Mouse (Mus musculus) liver, embryonic 16.5 days (tissue): ENCODE results near the gene Hist1h2ag. TPM values are rescaled to one million over a fixed set of nuclear protein-coding genes. Genes with fewer than 3 reads are reported as not detected.

ENCODE experiments used
- ATAC-seq: fragments of 200-750 bp; cut with Nextera tagmentation; 2 replicates; pipeline ENCODE4 v1.8.0; 2017; ENCODE audit warnings: low read depth, mild to moderate bottlenecking, moderate number of reproducible peaks, moderate library complexity
- H3K27ac ChIP-seq: fragments of 300-500 bp; sonication (generic); 2 replicates; pipeline ENCODE4 v1.5.1; 2014; ENCODE audit warnings: mild to moderate bottlenecking, low read length
- H3K27me3 ChIP-seq: fragments of 300-500 bp; sonication (generic); 2 replicates; pipeline ENCODE4 v1.6.1; 2014; ENCODE audit warnings: low read depth, low read length, mixed read lengths; ENCODE audit not compliant: control insufficient read depth, insufficient read depth
- H3K36me3 ChIP-seq: fragments of 300-500 bp; sonication (generic); 2 replicates; pipeline ENCODE4 v1.6.1; 2014; ENCODE audit warnings: mild to moderate bottlenecking; ENCODE audit not compliant: control insufficient read depth, insufficient read depth
- H3K4me1 ChIP-seq: fragments of 300-500 bp; sonication (generic); 2 replicates; pipeline ENCODE4 v1.6.1; 2014; ENCODE audit warnings: low read depth, low read length, mixed read lengths; ENCODE audit not compliant: control insufficient read depth
- H3K4me2 ChIP-seq: fragments of 300-500 bp; sonication (generic); 2 replicates; pipeline ENCODE4 v1.6.1; 2014; ENCODE audit warnings: low read depth, low read length, mixed read lengths
- H3K4me3 ChIP-seq: fragments of 300-500 bp; sonication (generic); 2 replicates; pipeline ENCODE4 v1.5.1; 2014; ENCODE audit warnings: low read depth, mild to moderate bottlenecking, low read length
- H3K9ac ChIP-seq: fragments of 300-500 bp; sonication (generic); 2 replicates; pipeline ENCODE4 v1.6.1; 2014; ENCODE audit warnings: low read depth, low read length
- H3K9me3 ChIP-seq: fragments of 300-500 bp; sonication (generic); replicated peaks from 2 replicates; pipeline ENCODE4 v1.6.1; 2016; ENCODE audit warnings: low read length; ENCODE audit not compliant: control insufficient read depth
- WGBS: fragments of 180-500 bp; shearing (Covaris S2); extraction: QIAGEN DNeasy Blood & Tissue Kit; methylation state at CpG from one replicate; pipeline ENCODE4 v1.1.7; 2014; ENCODE audit not compliant: insufficient replicate concordance; 5-methylcytosine and 5-hydroxymethylcytosine counted together
- polyA plus RNA-seq: library from polyadenylated mRNA; unstranded; fragments of >200 nt; fragmentation: Nextera tagmentation; extraction: Ambion mirVana; gene quantifications from 2 replicates; pipeline ENCODE4 v1.2.1, GENCODE M21; 2015

The Hist1h2ag gene
- polyA plus RNA-seq, 1 experiment from 2014 or later = 13.1 TPM

DNA sequence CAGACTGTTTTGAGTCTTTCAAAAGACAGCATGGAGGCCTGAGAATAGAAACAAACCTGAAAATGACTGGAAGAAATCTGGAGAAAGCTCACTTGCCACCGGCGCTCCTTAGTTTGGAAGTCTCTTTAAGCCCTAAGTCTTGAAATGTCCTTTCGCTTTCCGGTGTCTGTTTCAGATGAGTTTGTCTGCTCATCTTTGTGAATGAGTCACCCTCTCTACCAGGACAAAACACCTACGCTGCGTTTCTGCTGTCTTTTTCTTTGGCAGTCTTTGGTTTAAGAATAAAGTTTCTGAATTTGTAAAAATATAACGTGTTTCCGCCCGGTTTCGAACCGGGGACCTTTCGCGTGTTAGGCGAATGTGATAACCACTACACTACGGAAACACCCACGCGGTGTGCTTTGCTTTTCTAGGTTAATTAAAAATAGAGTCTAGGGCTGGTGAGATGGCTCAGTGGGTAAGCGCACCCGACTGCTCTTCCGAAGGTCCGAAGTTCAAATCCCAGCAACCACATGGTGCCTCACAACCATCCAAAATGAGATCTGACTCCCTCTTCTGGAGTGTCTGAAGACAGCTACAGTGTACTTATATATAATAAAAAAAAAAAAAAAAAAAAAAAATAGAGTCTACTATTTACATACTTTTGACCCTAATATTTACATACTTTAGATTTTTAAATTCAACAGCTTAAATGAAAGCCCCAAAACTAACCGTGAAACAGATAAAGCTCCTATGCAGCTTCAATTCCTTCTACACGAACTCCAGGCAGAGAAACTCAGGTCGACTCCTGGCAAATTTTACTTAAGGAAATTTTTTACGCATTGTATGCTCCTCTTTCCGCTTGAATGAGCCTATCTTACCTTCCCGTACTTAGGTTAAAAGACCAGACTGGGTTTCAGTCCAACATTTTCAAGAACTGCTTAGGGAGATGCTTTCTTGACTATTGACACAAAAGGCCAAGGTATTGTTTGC is 27.0 kb downstream of the Hist1h2ag start:
- Histone ChIP-seq H3K4me2 (peak overlapping the region; percentile 57), H3K4me3 (peak overlapping the region; percentile 41), H3K27me3 (peaks cover 35% of the 10 kb centered on the region), H3K36me3 (no peaks in the 10 kb centered on the region), H3K4me1 (peaks cover 22% of the 10 kb centered on the region), H3K9ac (peak overlapping the region; percentile 21; the same call in 1 of the 2 replicates), H3K27ac (no peak overlapping the region), H3K9me3 (no peaks in the 10 kb centered on the region)
- WGBS = 12% methylated on average over 27 of the region's 27 CpGs
- peak; percentile 87 for ATAC-seq

DNA sequence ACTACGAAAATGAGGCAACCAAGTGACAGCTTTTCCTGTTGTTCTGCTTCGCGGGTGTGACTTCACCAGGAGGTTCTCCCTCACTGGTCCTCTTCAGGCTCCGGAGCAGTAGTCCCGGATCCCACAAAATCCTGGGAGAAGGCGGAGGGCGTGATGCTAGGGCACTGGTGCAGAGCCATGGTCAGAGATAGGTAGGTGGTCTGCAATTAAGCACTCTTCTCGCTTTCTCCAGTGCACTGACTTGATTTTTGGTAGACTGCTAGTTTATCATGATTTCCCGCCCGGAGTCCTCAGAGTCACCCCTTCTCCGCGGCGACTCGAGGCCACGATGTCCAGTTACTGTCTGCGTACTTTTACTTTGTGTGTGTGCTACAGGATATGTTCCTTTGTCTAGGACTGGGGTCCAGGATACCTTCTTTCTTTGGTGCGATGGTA is 28.3 kb downstream of the Hist1h2ag start:
- Histone ChIP-seq H3K27ac (no peak overlapping the region), H3K9ac (no peak overlapping the region), H3K4me1 (peaks cover 16% of the 10 kb centered on the region), H3K4me2 (peak overlapping the region; percentile 57), H3K4me3 (peak overlapping the region; percentile 39), H3K36me3 (no peaks in the 10 kb centered on the region), H3K27me3 (peaks cover 48% of the 10 kb centered on the region), H3K9me3 (no peaks in the 10 kb centered on the region)
- no peak for ATAC-seq
- WGBS = 11% methylated on average over 17 of the region's 17 CpGs

DNA sequence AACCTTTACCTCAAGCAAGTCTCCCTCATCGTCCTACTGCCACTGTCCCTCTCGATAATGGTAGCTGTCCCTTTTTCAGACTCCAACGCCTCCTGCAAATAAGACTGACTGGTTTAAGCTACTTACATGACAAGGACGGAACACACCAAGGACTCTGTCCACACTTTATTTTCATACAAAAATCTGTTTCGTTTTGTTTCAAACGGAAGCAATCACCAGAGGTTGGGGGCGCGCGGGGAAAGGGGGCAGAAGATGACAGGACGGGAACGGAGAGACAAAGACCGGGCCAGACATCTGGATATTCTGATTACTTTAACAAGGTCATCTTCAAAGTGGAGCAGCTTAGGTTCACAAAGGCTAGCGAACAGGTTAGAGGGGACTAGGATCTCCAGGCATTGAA is 29.0 kb downstream of the Hist1h2ag start:
- 13% methylated on average over 13 of the region's 13 CpGs for WGBS
- H3K4me2 ChIP-seq = no peak overlapping the region

DNA sequence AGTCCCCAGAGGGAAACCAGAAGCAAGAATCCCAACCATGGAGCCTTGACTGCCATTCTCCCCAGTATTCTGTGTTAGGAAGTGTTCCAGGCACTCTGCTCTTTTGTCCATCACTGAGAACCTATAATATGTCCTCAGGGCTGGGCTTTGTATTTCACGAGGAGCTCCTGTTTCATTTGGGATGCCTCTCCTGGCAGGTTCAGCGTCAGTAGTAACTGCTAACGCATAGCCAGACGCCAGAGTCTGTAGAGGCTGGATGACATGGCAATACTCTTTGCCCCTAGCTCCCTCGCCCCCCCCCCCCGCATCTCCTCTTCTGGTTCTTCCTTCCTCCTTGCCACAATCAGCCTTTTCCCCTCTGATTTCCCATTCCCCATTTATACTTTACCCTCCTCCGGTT is 33.1 kb downstream of the Hist1h2ag start, which contains the start of gene Prss16:
Gene Prss16, minus strand, starts transcription at position 101 of the 400 bp plus-strand sequence.
- Histone ChIP-seq H3K9ac (no peak within 1 kb of the TSS), H3K27ac (no peak within 1 kb of the TSS), H3K36me3 (no peaks in the 10 kb centered on the region), H3K4me1 (peaks cover 21% of the 10 kb centered on the region), H3K9me3 (no peaks in the 10 kb centered on the region), H3K4me2 (no peak within 1 kb of the TSS), H3K4me3 (no peak within 1 kb of the TSS), H3K27me3 (peaks cover 88% of the 10 kb centered on the region)
- no peak for ATAC-seq
- 15% methylated on average over 6 of the region's 7 CpGs for WGBS

More for the DNA sequence above, 29.0 kb downstream of the Hist1h2ag start:
- H3K9me3 ChIP-seq = no peaks in the 10 kb centered on the region
- no peak overlapping the region for H3K4me3 ChIP-seq
- H3K4me1 ChIP-seq = peaks cover 16% of the 10 kb centered on the region
- H3K27ac ChIP-seq = no peak overlapping the region
- no peaks in the 10 kb centered on the region for H3K36me3 ChIP-seq
- H3K27me3 ChIP-seq = peaks cover 55% of the 10 kb centered on the region
- H3K9ac ChIP-seq = no peak overlapping the region
- ATAC-seq = no peak

DNA sequence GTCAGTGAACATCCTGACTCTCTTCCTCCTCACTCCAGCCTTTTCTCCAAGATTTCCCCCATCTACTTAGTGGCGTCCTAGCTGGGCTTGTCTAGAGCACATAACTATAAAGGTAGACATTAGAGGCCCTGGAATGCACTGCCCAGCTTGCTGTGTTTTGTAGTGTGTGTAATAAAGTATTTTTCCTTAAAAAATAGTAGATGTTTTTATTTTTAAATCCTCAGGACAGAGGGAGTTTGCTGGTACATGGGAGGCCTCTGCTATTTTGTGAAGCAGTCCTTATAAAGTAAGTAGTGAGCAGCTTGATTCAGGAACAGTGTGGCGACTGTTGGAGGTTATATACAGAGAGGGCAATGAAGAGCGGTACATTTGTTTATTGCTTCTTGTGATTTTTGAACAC is 34.0 kb downstream of the Hist1h2ag start:
- Histone ChIP-seq H3K4me1 (peaks cover 15% of the 10 kb centered on the region), H3K36me3 (no peaks in the 10 kb centered on the region), H3K9ac (no peak overlapping the region), H3K4me3 (no peak overlapping the region), H3K27ac (no peak overlapping the region), H3K9me3 (no peaks in the 10 kb centered on the region), H3K4me2 (no peak overlapping the region), H3K27me3 (peaks cover 88% of the 10 kb centered on the region)
- WGBS = 65% methylated on average over 3 of the region's 3 CpGs
- no peak for ATAC-seq

DNA sequence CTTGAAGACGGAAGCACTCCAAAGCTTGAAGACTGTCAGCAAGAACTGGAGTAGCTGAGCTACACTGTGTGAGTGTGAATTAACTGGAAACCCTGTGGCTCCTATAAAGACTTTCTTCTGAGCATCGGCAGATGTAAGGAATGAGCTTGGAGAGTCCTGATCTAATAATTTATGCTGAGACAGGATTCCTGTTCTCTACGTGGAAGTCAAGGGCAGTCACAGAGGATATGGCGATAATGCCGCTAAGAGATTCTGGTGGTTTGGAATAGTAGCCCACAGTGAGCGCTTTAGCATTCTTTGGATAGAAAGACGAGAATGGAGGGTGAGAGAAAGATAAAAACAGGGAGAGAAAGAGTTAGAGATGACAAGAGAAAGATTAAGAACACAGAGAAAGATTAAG is 34.9 kb downstream of the Hist1h2ag start:
- no peak overlapping the region for H3K4me2 ChIP-seq
- no peak overlapping the region for H3K4me3 ChIP-seq
- no peaks in the 10 kb centered on the region for H3K9me3 ChIP-seq
- no peaks in the 10 kb centered on the region for H3K36me3 ChIP-seq
- peaks cover 15% of the 10 kb centered on the region for H3K4me1 ChIP-seq
- peaks cover 93% of the 10 kb centered on the region for H3K27me3 ChIP-seq
- no peak overlapping the region for H3K27ac ChIP-seq
- no peak overlapping the region for H3K9ac ChIP-seq
- ATAC-seq = no peak
- WGBS = 52% methylated on average over 7 of the region's 7 CpGs

DNA sequence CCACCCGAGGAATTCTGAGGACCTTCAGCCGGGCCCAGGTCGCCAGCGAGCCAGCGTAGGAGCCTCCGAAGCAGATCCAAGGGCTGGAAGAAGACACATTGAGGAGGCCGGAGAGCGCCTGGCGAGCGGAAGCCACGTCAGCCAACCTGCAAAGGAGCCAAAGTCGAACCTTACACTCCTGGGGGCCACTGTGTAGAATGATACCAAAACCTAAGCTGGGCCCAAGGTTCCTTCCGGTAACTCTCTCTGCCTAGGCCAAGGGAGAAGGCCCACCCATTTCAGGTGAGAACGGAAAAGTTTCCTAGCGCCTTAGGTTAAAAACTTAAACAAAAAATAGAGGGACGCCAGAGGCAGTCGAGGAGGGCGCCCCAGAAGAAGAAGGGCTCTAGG is 35.6 kb downstream of the Hist1h2ag start:
- H3K9ac ChIP-seq = no peak overlapping the region
- no peak overlapping the region for H3K27ac ChIP-seq
- H3K4me1 ChIP-seq = peaks cover 15% of the 10 kb centered on the region
- no peak for ATAC-seq
- H3K36me3 ChIP-seq = no peaks in the 10 kb centered on the region
- peak overlapping the region; percentile 84 for H3K4me2 ChIP-seq
- peak overlapping the region; percentile 63 for H3K4me3 ChIP-seq
- no peaks in the 10 kb centered on the region for H3K9me3 ChIP-seq
- H3K27me3 ChIP-seq = peaks cover 91% of the 10 kb centered on the region
- WGBS = 5% methylated on average over 18 of the region's 18 CpGs

DNA sequence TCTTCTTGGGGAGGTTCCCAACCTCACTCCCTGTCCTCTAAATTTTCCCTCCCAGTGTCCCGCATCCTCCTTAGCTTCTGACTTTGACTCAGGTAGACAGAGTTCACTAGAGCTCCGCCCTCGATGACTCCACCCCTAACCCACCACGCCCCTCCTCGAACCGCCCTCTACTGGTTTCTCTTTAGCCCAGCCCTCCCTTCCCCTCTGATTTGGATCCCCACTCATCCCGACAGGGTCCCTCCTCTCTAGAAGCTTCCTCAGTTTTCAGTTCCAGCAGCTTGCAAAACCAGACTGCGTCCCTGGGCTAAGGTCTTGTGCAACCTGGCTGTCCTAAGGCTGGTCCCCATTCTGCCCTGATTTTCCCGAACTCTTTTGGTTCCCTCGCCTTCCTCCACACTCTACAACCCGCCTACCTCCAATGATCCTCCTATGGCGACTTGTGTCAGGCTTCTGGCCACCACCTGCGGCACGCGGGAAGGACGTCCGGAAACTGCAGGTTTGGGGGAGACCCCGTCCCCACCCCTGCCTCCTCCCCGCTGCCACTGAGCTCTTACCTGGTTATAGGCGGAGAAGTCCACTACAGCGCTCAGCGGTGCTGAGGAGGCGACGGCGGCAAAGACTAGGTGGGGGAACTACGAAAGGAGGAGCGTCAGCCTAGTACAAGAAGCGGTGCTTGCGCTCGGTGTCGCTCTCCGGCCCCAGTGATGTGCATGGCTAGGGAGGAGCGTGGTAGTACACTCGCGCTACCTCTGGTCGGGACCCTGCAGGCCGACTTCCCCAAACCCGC is 36.2 kb downstream of the Hist1h2ag start:
- Histone ChIP-seq H3K9ac (peak overlapping the region; percentile 36; the same call in 1 of the 2 replicates), H3K4me2 (peak overlapping the region; percentile 84), H3K4me1 (peaks cover 15% of the 10 kb centered on the region), H3K27me3 (peaks cover 88% of the 10 kb centered on the region), H3K36me3 (no peaks in the 10 kb centered on the region), H3K9me3 (no peaks in the 10 kb centered on the region), H3K4me3 (peak overlapping the region; percentile 63), H3K27ac (0 out of 2 replicates have a peak overlapping the region, but pooled peaks have one; percentile 42)
- under 1% methylated on average over 38 of the region's 38 CpGs for WGBS
- peak; percentile 84 for ATAC-seq
